Mouse (Mus musculus) liver, postnatal 0 days (tissue): ENCODE measurements at regions not wholly inside any gene's neighbourhood (a gene's known extent, or its start where the extent isn't known, plus 50 kb on each side); places are given as distances from the start of the nearest gene placed in this dataset.

ENCODE experiments used
- CTCF ChIP-seq: sonication (generic); IDR thresholded peaks from 2 replicates; pipeline ENCODE4 v1.5.1; 2016; ENCODE audit warnings: antibody characterized with exemption, low read depth
- EP300 ChIP-seq: IDR thresholded peaks from 2 replicates; pipeline ENCODE4 v1.6.1; 2016; ENCODE audit warnings: antibody characterized with exemption, low read depth, mild to moderate bottlenecking

- TF ChIP-seq CTCF (no peak), EP300 (no peak)
Measured at GRCm38 (mm10) chr15:90062021-90062420, 162.1 kb upstream of the Alg10b start.
